Mouse (Mus musculus): Measurements from ENCODE around the gene Cx3cr1. TPM values are rescaled to one million over a fixed set of nuclear protein-coding genes. Genes with fewer than 3 reads are reported as not detected.

Cx3cr1 gene
- 8.9 and 9.1 TPM in 2 replicates for polyA plus RNA-seq (2015; fragmentation: Nextera tagmentation; extraction: Ambion mirVana)

GRCm38 (mm10) chr9:120069779-120070178 is at the start of gene Cx3cr1:
Cx3cr1 (minus strand) TSS chr9:120069879.

GRCm38 (mm10) chr9:120110211-120111018 is 40.7 kb upstream of the Cx3cr1 start, which contains the start of gene Slc25a38:
Slc25a38 (plus strand) TSS chr9:120110374.

GRCm38 (mm10) chr9:120091696-120092238 is 22.1 kb upstream of the Cx3cr1 start, which contains the start of gene Ccr8:
Ccr8 (plus strand) TSS chr9:120092114.

DNA sequence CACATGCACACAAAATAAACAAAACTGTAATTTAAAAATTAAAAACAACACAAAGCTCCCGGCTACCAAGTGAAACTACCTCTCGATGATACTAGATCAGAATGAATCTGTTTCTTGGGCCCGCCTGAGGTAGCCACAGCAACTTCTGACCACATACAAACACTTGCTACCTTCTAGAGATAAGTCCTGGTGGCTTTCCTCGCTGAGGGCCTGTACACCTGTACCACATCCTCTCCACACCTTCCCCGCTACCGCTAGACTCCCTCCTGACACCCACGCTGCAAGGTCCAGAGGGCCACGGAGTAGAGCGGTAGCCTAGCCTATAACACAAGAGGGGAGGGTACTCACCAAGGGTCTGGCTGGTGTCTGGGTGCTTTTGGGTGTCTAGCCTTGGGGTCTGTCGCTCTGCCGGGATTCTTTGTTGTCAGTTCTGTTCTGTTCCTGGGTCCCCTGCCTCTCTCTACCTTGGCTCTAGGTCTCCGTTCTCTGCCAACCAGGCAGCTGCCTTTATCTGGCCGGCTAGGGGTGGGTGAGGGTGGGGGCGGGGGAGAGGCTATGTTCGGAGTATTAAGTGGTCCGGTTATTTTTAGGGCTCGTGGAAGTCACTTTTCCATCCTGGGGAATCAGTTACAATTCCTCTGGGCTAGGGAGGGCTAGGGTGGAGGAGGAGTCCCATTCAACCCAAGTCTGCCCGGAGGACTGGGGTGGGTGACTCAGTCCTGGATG is 46.4 kb downstream of the Cx3cr1 start, which contains the start of gene Xirp1:
TSS of gene Xirp1 (minus strand) at position 513 of the 726 bp plus-strand sequence.

DNA sequence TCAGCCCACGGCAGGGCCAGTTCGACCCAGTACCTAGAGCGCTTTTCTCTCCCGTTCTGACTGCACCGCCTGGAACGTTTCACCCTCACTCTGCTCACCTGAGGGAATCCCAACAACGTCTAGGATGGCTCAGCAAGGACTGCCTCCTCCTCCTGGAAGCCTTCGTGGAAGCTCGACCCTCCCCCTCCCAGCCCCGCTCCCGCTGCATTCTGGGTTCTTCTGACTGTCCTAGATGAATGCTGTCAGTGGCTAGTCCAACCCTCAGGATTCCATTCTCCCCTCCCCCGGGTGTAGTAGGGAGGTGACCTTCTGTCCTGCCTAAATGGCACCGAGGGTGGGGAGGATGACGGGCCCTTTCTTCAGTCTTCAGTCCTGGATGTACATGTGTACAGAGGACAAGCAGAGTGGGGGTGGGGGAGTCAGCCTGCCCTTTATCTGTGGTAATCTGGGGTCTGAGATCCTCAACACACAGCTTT is 85.1 kb downstream of the Cx3cr1 start, which contains the start of gene Csrnp1:
TSS of gene Csrnp1 (minus strand) at position 123 of the 476 bp plus-strand sequence.

GRCm38 (mm10) chr9:119937005-119937773 is 132.5 kb downstream of the Cx3cr1 start, which contains the start of the genes Gorasp1 and Ttc21a:
Gorasp1 (minus strand) TSS chr9:119937565.
Ttc21a (plus strand) TSS chr9:119937606.

GRCm38 (mm10) chr9:119894339-119895009 is 175.2 kb downstream of the Cx3cr1 start, which contains the start of gene Wdr48:
Wdr48 (plus strand) TSS chr9:119894878.

Other genes starting within 250 kb of the Cx3cr1 start
- gene Scn11a, start 244.4 kb downstream of the Cx3cr1 start, polyA plus RNA-seq (2015; fragmentation: Nextera tagmentation; extraction: Ambion mirVana): 0.03 TPM in 2 replicates
- gene Wdr48, start 175.0 kb downstream of the Cx3cr1 start, polyA plus RNA-seq (2015; fragmentation: Nextera tagmentation; extraction: Ambion mirVana): 24.1 and 28.8 TPM in 2 replicates
- gene Gorasp1, start 132.3 kb downstream of the Cx3cr1 start, polyA plus RNA-seq (2015; fragmentation: Nextera tagmentation; extraction: Ambion mirVana): 14.1 and 22.8 TPM in 2 replicates
- 0.06 and 0.15 TPM in 2 replicates for gene Ttc21a, start 132.3 kb downstream of the Cx3cr1 start, polyA plus RNA-seq (2015; fragmentation: Nextera tagmentation; extraction: Ambion mirVana)
- 5.6 and 6.1 TPM in 2 replicates for gene Csrnp1, start 85.2 kb downstream of the Cx3cr1 start, polyA plus RNA-seq (2015; fragmentation: Nextera tagmentation; extraction: Ambion mirVana)
- gene Xirp1, start 46.3 kb downstream of the Cx3cr1 start, polyA plus RNA-seq (2015; fragmentation: Nextera tagmentation; extraction: Ambion mirVana): 0.09 and 0.35 TPM in 2 replicates
- 0.11 TPM in 1 of 2 replicates, not detected in the other for gene Ccr8, start 22.2 kb upstream of the Cx3cr1 start, polyA plus RNA-seq (2015; fragmentation: Nextera tagmentation; extraction: Ambion mirVana)
- 21.4 and 29.7 TPM in 2 replicates for gene Slc25a38, start 40.5 kb upstream of the Cx3cr1 start, polyA plus RNA-seq (2015; fragmentation: Nextera tagmentation; extraction: Ambion mirVana)
- 921 and 1,056 TPM in 2 replicates for gene Rpsa, start 57.8 kb upstream of the Cx3cr1 start, polyA plus RNA-seq (2015; fragmentation: Nextera tagmentation; extraction: Ambion mirVana)
- 0.12 and 0.14 TPM in 2 replicates for gene Mobp, start 79.8 kb upstream of the Cx3cr1 start, polyA plus RNA-seq (2015; fragmentation: Nextera tagmentation; extraction: Ambion mirVana)
- 1.6 and 4.4 TPM in 2 replicates for gene Myrip, start 231.6 kb upstream of the Cx3cr1 start, polyA plus RNA-seq (2015; fragmentation: Nextera tagmentation; extraction: Ambion mirVana)

Data from adrenal gland, postnatal 0 days (tissue).